Mouse (Mus musculus): ENCODE data around the gene 4930469K13Rik. TPM values are rescaled to one million over a fixed set of nuclear protein-coding genes. Genes with fewer than 3 reads are reported as not detected.

4930469K13Rik gene
- polyA plus RNA-seq, 1 experiment from 2014 or later, result not detected

GRCm38 (mm10) chr11:34063257-34063656 lies 35.1 kb downstream of the 4930469K13Rik start:
- no peak for ATAC-seq (ENCODE audit: low FRiP score, low TSS enrichment)
- no peak overlapping the region for H3K4me2 ChIP-seq (replicated peaks; ENCODE audit: low read depth, low read length)
- no peak overlapping the region for H3K9ac ChIP-seq (replicated peaks; ENCODE audit: low read length)
- H3K9me3 ChIP-seq (ENCODE audit: low read length), result no peaks in the 10 kb centered on the region
- H3K4me1 ChIP-seq (ENCODE audit: insufficient read depth, low read length), result peaks cover 5% of the 10 kb centered on the region
- no peaks in the 10 kb centered on the region for H3K36me3 ChIP-seq (ENCODE audit: insufficient read depth, low read length)
- 67% methylated on average over 2 of the region's 2 CpGs for WGBS
- no peaks in the 10 kb centered on the region for H3K27me3 ChIP-seq (ENCODE audit: insufficient read depth, low read length)
- H3K4me3 ChIP-seq (ENCODE audit: low read length), result no peak overlapping the region
- H3K27ac ChIP-seq (ENCODE audit: low read length), result no peak overlapping the region

- Histone ChIP-seq H3K4me3 (ENCODE audit: low read length) (no peak overlapping the region), H3K4me2 (replicated peaks; ENCODE audit: low read depth, low read length) (no peak overlapping the region), H3K27ac (ENCODE audit: low read length) (no peak overlapping the region), H3K36me3 (ENCODE audit: insufficient read depth, low read length) (no peaks in the 10 kb centered on the region), H3K9me3 (ENCODE audit: low read length) (no peaks in the 10 kb centered on the region), H3K4me1 (ENCODE audit: insufficient read depth, low read length) (peaks cover 5% of the 10 kb centered on the region), H3K27me3 (ENCODE audit: insufficient read depth, low read length) (no peaks in the 10 kb centered on the region), H3K9ac (replicated peaks; ENCODE audit: low read length) (no peak overlapping the region)
- ATAC-seq (ENCODE audit: low FRiP score, low TSS enrichment), result no peak
- 77% methylated on average over 6 of the region's 6 CpGs for WGBS
Observed at GRCm38 (mm10) chr11:34061740-34062139, 36.6 kb downstream of the 4930469K13Rik start.

- Histone ChIP-seq H3K27me3 (ENCODE audit: insufficient read depth, low read length) (no peaks in the 10 kb centered on the region), H3K27ac (ENCODE audit: low read length) (no peak overlapping the region), H3K36me3 (ENCODE audit: insufficient read depth, low read length) (no peaks in the 10 kb centered on the region), H3K9ac (replicated peaks; ENCODE audit: low read length) (no peak overlapping the region), H3K4me2 (replicated peaks; ENCODE audit: low read depth, low read length) (no peak overlapping the region), H3K4me3 (ENCODE audit: low read length) (no peak overlapping the region), H3K4me1 (ENCODE audit: insufficient read depth, low read length) (peaks cover 2% of the 10 kb centered on the region), H3K9me3 (ENCODE audit: low read length) (no peaks in the 10 kb centered on the region)
- no peak for ATAC-seq (ENCODE audit: low FRiP score, low TSS enrichment)
- 92% methylated on average over 6 of the region's 6 CpGs for WGBS
Observed at GRCm38 (mm10) chr11:34058960-34059359, 39.4 kb downstream of the 4930469K13Rik start.

GRCm38 (mm10) chr11:34058332-34058731 lies 40.0 kb downstream of the 4930469K13Rik start:
- Histone ChIP-seq H3K27me3 (ENCODE audit: insufficient read depth, low read length) (no peaks in the 10 kb centered on the region), H3K4me2 (replicated peaks; ENCODE audit: low read depth, low read length) (no peak overlapping the region), H3K4me1 (ENCODE audit: insufficient read depth, low read length) (no peaks in the 10 kb centered on the region), H3K4me3 (ENCODE audit: low read length) (no peak overlapping the region), H3K9me3 (ENCODE audit: low read length) (no peaks in the 10 kb centered on the region), H3K9ac (replicated peaks; ENCODE audit: low read length) (no peak overlapping the region), H3K36me3 (ENCODE audit: insufficient read depth, low read length) (no peaks in the 10 kb centered on the region), H3K27ac (ENCODE audit: low read length) (no peak overlapping the region)
- no peak for ATAC-seq (ENCODE audit: low FRiP score, low TSS enrichment)

GRCm38 (mm10) chr11:34056715-34057114 lies 41.6 kb downstream of the 4930469K13Rik start:
- 90% methylated on average over 1 of the region's 1 CpGs for WGBS
- Histone ChIP-seq H3K4me1 (ENCODE audit: insufficient read depth, low read length) (no peaks in the 10 kb centered on the region), H3K4me3 (ENCODE audit: low read length) (no peak overlapping the region), H3K4me2 (replicated peaks; ENCODE audit: low read depth, low read length) (no peak overlapping the region), H3K9ac (replicated peaks; ENCODE audit: low read length) (no peak overlapping the region), H3K27ac (ENCODE audit: low read length) (no peak overlapping the region), H3K36me3 (ENCODE audit: insufficient read depth, low read length) (no peaks in the 10 kb centered on the region), H3K27me3 (ENCODE audit: insufficient read depth, low read length) (no peaks in the 10 kb centered on the region), H3K9me3 (ENCODE audit: low read length) (no peaks in the 10 kb centered on the region)
- ATAC-seq (ENCODE audit: low FRiP score, low TSS enrichment), result no peak

GRCm38 (mm10) chr11:34054031-34054727 lies 44.2 kb downstream of the 4930469K13Rik start:
- 80% methylated on average over 7 of the region's 7 CpGs for WGBS
- H3K4me1 ChIP-seq (ENCODE audit: insufficient read depth, low read length), result no peaks in the 10 kb centered on the region

GRCm38 (mm10) chr11:34053031-34053818 lies 45.1 kb downstream of the 4930469K13Rik start:
- WGBS, result 84% methylated on average over 6 of the region's 6 CpGs
- H3K9me3 ChIP-seq (ENCODE audit: low read length), result no peaks in the 10 kb centered on the region
- no peak for ATAC-seq (ENCODE audit: low FRiP score, low TSS enrichment)

More at GRCm38 (mm10) chr11:34054031-34054727, 44.2 kb downstream of the 4930469K13Rik start:
- no peak overlapping the region for H3K4me3 ChIP-seq (ENCODE audit: low read length)
- H3K27me3 ChIP-seq (ENCODE audit: insufficient read depth, low read length), result no peaks in the 10 kb centered on the region
- H3K4me2 ChIP-seq (replicated peaks; ENCODE audit: low read depth, low read length), result no peak overlapping the region
- ATAC-seq (ENCODE audit: low FRiP score, low TSS enrichment), result no peak
- H3K27ac ChIP-seq (ENCODE audit: low read length), result no peak overlapping the region
- no peaks in the 10 kb centered on the region for H3K9me3 ChIP-seq (ENCODE audit: low read length)
- H3K36me3 ChIP-seq (ENCODE audit: insufficient read depth, low read length), result no peaks in the 10 kb centered on the region
- no peak overlapping the region for H3K9ac ChIP-seq (replicated peaks; ENCODE audit: low read length)

GRCm38 (mm10) chr11:34050643-34051042 lies 47.7 kb downstream of the 4930469K13Rik start:
- Histone ChIP-seq H3K4me1 (ENCODE audit: insufficient read depth, low read length) (no peaks in the 10 kb centered on the region), H3K4me2 (replicated peaks; ENCODE audit: low read depth, low read length) (no peak overlapping the region), H3K9me3 (ENCODE audit: low read length) (no peaks in the 10 kb centered on the region), H3K9ac (replicated peaks; ENCODE audit: low read length) (no peak overlapping the region), H3K36me3 (ENCODE audit: insufficient read depth, low read length) (no peaks in the 10 kb centered on the region), H3K27me3 (ENCODE audit: insufficient read depth, low read length) (no peaks in the 10 kb centered on the region), H3K4me3 (ENCODE audit: low read length) (no peak overlapping the region), H3K27ac (ENCODE audit: low read length) (no peak overlapping the region)
- ATAC-seq (ENCODE audit: low FRiP score, low TSS enrichment), result no peak
- 56% methylated on average over 2 of the region's 2 CpGs for WGBS

More at GRCm38 (mm10) chr11:34053031-34053818, 45.1 kb downstream of the 4930469K13Rik start:
- Histone ChIP-seq H3K9ac (replicated peaks; ENCODE audit: low read length) (no peak overlapping the region), H3K36me3 (ENCODE audit: insufficient read depth, low read length) (no peaks in the 10 kb centered on the region), H3K4me1 (ENCODE audit: insufficient read depth, low read length) (no peaks in the 10 kb centered on the region), H3K4me2 (replicated peaks; ENCODE audit: low read depth, low read length) (no peak overlapping the region), H3K27me3 (ENCODE audit: insufficient read depth, low read length) (no peaks in the 10 kb centered on the region), H3K27ac (ENCODE audit: low read length) (no peak overlapping the region), H3K4me3 (ENCODE audit: low read length) (no peak overlapping the region)

- Histone ChIP-seq H3K36me3 (ENCODE audit: insufficient read depth, low read length) (no peaks in the 10 kb centered on the region), H3K9ac (replicated peaks; ENCODE audit: low read length) (no peak overlapping the region)
- 74% methylated on average over 1 of the region's 1 CpGs for WGBS
Observed at GRCm38 (mm10) chr11:34050063-34050462, 48.3 kb downstream of the 4930469K13Rik start.

GRCm38 (mm10) chr11:34049125-34049379 lies 49.3 kb downstream of the 4930469K13Rik start:
- H3K4me1 ChIP-seq (ENCODE audit: insufficient read depth, low read length), result no peaks in the 10 kb centered on the region
- H3K27ac ChIP-seq (ENCODE audit: low read length), result no peak overlapping the region
- ATAC-seq (ENCODE audit: low FRiP score, low TSS enrichment), result no peak
- WGBS, result 88% methylated on average over 1 of the region's 1 CpGs
- H3K36me3 ChIP-seq (ENCODE audit: insufficient read depth, low read length), result no peaks in the 10 kb centered on the region
- H3K4me3 ChIP-seq (ENCODE audit: low read length), result no peak overlapping the region
- H3K9ac ChIP-seq (replicated peaks; ENCODE audit: low read length), result no peak overlapping the region
- H3K9me3 ChIP-seq (ENCODE audit: low read length), result no peaks in the 10 kb centered on the region
- H3K27me3 ChIP-seq (ENCODE audit: insufficient read depth, low read length), result no peaks in the 10 kb centered on the region
- no peak overlapping the region for H3K4me2 ChIP-seq (replicated peaks; ENCODE audit: low read depth, low read length)

More at GRCm38 (mm10) chr11:34050063-34050462, 48.3 kb downstream of the 4930469K13Rik start:
- Histone ChIP-seq H3K4me2 (replicated peaks; ENCODE audit: low read depth, low read length) (no peak overlapping the region), H3K27ac (ENCODE audit: low read length) (no peak overlapping the region), H3K27me3 (ENCODE audit: insufficient read depth, low read length) (no peaks in the 10 kb centered on the region), H3K4me3 (ENCODE audit: low read length) (no peak overlapping the region), H3K4me1 (ENCODE audit: insufficient read depth, low read length) (no peaks in the 10 kb centered on the region), H3K9me3 (ENCODE audit: low read length) (no peaks in the 10 kb centered on the region)
- no peak for ATAC-seq (ENCODE audit: low FRiP score, low TSS enrichment)
